Mouse (Mus musculus): ENCODE data around the gene Slc35c1.

Gene Slc35c1

GRCm38 (mm10) chr2:92459921-92460707 is at the start of gene Slc35c1:
TSS of gene Slc35c1 (minus strand) at chr2:92460538.
- no peak for DNase-seq (ENCODE audit: extremely low spot score)

- no peak for DNase-seq (ENCODE audit: extremely low spot score)
Observed at GRCm38 (mm10) chr2:92505291-92505690, 45.0 kb upstream of the Slc35c1 start.

- DNase-seq (ENCODE audit: extremely low spot score), result no peak
Observed at GRCm38 (mm10) chr2:92503421-92503820, 43.1 kb upstream of the Slc35c1 start.

- DNase-seq (ENCODE audit: extremely low spot score), result peak; percentile 41
Observed at GRCm38 (mm10) chr2:92499701-92500322, 39.5 kb upstream of the Slc35c1 start.

- DNase-seq (ENCODE audit: extremely low spot score), result no peak
Observed at GRCm38 (mm10) chr2:92497112-92497511, 36.8 kb upstream of the Slc35c1 start.

- DNase-seq (ENCODE audit: extremely low spot score), result no peak
Observed at GRCm38 (mm10) chr2:92496681-92497080, 36.3 kb upstream of the Slc35c1 start.

GRCm38 (mm10) chr2:92494956-92495355 is 34.6 kb upstream of the Slc35c1 start:
- DNase-seq (ENCODE audit: extremely low spot score), result no peak

GRCm38 (mm10) chr2:92494423-92494822 is 34.1 kb upstream of the Slc35c1 start:
- DNase-seq (ENCODE audit: extremely low spot score), result no peak

- no peak for DNase-seq (ENCODE audit: extremely low spot score)
Observed at GRCm38 (mm10) chr2:92493656-92494390, 33.5 kb upstream of the Slc35c1 start.

GRCm38 (mm10) chr2:92491950-92492501 is 31.7 kb upstream of the Slc35c1 start:
- DNase-seq (ENCODE audit: extremely low spot score), result no peak

GRCm38 (mm10) chr2:92490541-92490940 is 30.2 kb upstream of the Slc35c1 start:
- no peak for DNase-seq (ENCODE audit: extremely low spot score)

GRCm38 (mm10) chr2:92487791-92488190 is 27.5 kb upstream of the Slc35c1 start:
- no peak for DNase-seq (ENCODE audit: extremely low spot score)

GRCm38 (mm10) chr2:92486911-92487310 is 26.6 kb upstream of the Slc35c1 start:
- no peak for DNase-seq (ENCODE audit: extremely low spot score)

- peak; percentile 82 for DNase-seq (ENCODE audit: extremely low spot score)
Observed at GRCm38 (mm10) chr2:92486403-92486802, 26.1 kb upstream of the Slc35c1 start.

GRCm38 (mm10) chr2:92485640-92486295 is 25.4 kb upstream of the Slc35c1 start:
- peak; percentile 81 for DNase-seq (ENCODE audit: extremely low spot score)

- no peak for DNase-seq (ENCODE audit: extremely low spot score)
Observed at GRCm38 (mm10) chr2:92484256-92485025, 24.1 kb upstream of the Slc35c1 start.

- DNase-seq (ENCODE audit: extremely low spot score), result no peak
Observed at GRCm38 (mm10) chr2:92483505-92483904, 23.2 kb upstream of the Slc35c1 start.

- DNase-seq (ENCODE audit: extremely low spot score), result no peak
Observed at GRCm38 (mm10) chr2:92482551-92482950, 22.2 kb upstream of the Slc35c1 start.

- DNase-seq (ENCODE audit: extremely low spot score), result no peak
Observed at GRCm38 (mm10) chr2:92478313-92478688, 18.0 kb upstream of the Slc35c1 start.

GRCm38 (mm10) chr2:92477672-92478312 is 17.5 kb upstream of the Slc35c1 start:
- DNase-seq (ENCODE audit: extremely low spot score), result no peak

Measured in embryo, embryonic 9.5 days (tissue).